Mouse (Mus musculus): ENCODE measurements around the gene Aldh18a1.
"Not testable (repeated sequence)": the region's sequence is repeated elsewhere in the genome, so short reads cannot be mapped to it uniquely, and the experiment has no call there.

The Aldh18a1 gene

GRCm38 (mm10) chr19:40581662-40582061 is 6.6 kb downstream of the Aldh18a1 start:
- no peak for DNase-seq

- no peak for DNase-seq
Measured at GRCm38 (mm10) chr19:40580902-40581301, 7.4 kb downstream of the Aldh18a1 start.

- no peak for DNase-seq
Measured at GRCm38 (mm10) chr19:40575438-40575837, 12.8 kb downstream of the Aldh18a1 start.

- DNase-seq: no peak
Measured at GRCm38 (mm10) chr19:40570726-40571125, 17.5 kb downstream of the Aldh18a1 start.

GRCm38 (mm10) chr19:40567616-40568015 is 20.6 kb downstream of the Aldh18a1 start:
- no peak for DNase-seq

GRCm38 (mm10) chr19:40563880-40564645 is 24.2 kb downstream of the Aldh18a1 start:
- DNase-seq: no peak

GRCm38 (mm10) chr19:40561521-40561920 is 26.7 kb downstream of the Aldh18a1 start:
- DNase-seq: not testable (repeated sequence)

GRCm38 (mm10) chr19:40556029-40556428 is 32.2 kb downstream of the Aldh18a1 start:
- DNase-seq: no peak

GRCm38 (mm10) chr19:40555136-40555535 is 33.1 kb downstream of the Aldh18a1 start:
- DNase-seq: no peak

GRCm38 (mm10) chr19:40554343-40554742 is 33.9 kb downstream of the Aldh18a1 start:
- DNase-seq: no peak

GRCm38 (mm10) chr19:40553849-40554248 is 34.4 kb downstream of the Aldh18a1 start:
- no peak for DNase-seq

GRCm38 (mm10) chr19:40553014-40553789 is 35.1 kb downstream of the Aldh18a1 start:
- no peak for DNase-seq

- DNase-seq: no peak
Measured at GRCm38 (mm10) chr19:40549516-40550135, 38.6 kb downstream of the Aldh18a1 start.

GRCm38 (mm10) chr19:40548796-40549515 is 39.3 kb downstream of the Aldh18a1 start:
- no peak for DNase-seq

- DNase-seq: no peak
Measured at GRCm38 (mm10) chr19:40548386-40548785, 39.9 kb downstream of the Aldh18a1 start.

GRCm38 (mm10) chr19:40544856-40545255 is 43.4 kb downstream of the Aldh18a1 start:
- DNase-seq: peak; percentile 63 to 68

- DNase-seq: no peak
Measured at GRCm38 (mm10) chr19:40542776-40543175, 45.5 kb downstream of the Aldh18a1 start.

GRCm38 (mm10) chr19:40536526-40536925 is 51.7 kb downstream of the Aldh18a1 start:
- DNase-seq: no peak

- no peak for DNase-seq
Measured at GRCm38 (mm10) chr19:40532525-40532924, 55.7 kb downstream of the Aldh18a1 start.

GRCm38 (mm10) chr19:40530323-40530722 is 57.9 kb downstream of the Aldh18a1 start:
- no peak for DNase-seq

GRCm38 (mm10) chr19:40528254-40528653 is 60.0 kb downstream of the Aldh18a1 start:
- DNase-seq: no peak

GRCm38 (mm10) chr19:40526367-40527014 is 61.8 kb downstream of the Aldh18a1 start:
- no peak for DNase-seq
